Mouse (Mus musculus) small intestine, adult 2 months (tissue): ENCODE results near the gene Tctn3. TPM values are rescaled to one million over a fixed set of nuclear protein-coding genes. Genes with fewer than 3 reads are reported as not detected.
A peak's percentile ranks its signal among the peaks of the same experiment; 100 is the strongest.
"Not testable (repeated sequence)": the region's sequence is repeated elsewhere in the genome, so short reads cannot be mapped to it uniquely, and the experiment has no call there.

ENCODE experiments used
- H3K27ac ChIP-seq: fragments of 200-500 bp; 2 replicates; pipeline ENCODE4 v1.5.1; 2012; ENCODE audit warnings: low read depth, low read length, control low read depth, inconsistent platforms; ENCODE audit not compliant: insufficient read depth
- H3K27me3 ChIP-seq: fragments of 200-500 bp; 2 replicates; pipeline ENCODE4 v1.6.1; 2012; ENCODE audit warnings: mild to moderate bottlenecking, moderate library complexity, low read length, inconsistent platforms; ENCODE audit not compliant: control insufficient read depth, insufficient read depth
- H3K36me3 ChIP-seq: fragments of 200-500 bp; 2 replicates; pipeline ENCODE4 v1.6.1; 2012; ENCODE audit warnings: mild to moderate bottlenecking, low read length, control low read depth, inconsistent platforms; ENCODE audit not compliant: control insufficient read depth, insufficient read depth
- H3K4me1 ChIP-seq: fragments of 200-500 bp; 2 replicates; pipeline ENCODE4 v1.6.1; 2012; ENCODE audit warnings: low read length, inconsistent platforms, mixed read lengths; ENCODE audit not compliant: control insufficient read depth, insufficient read depth, insufficient read length
- H3K4me3 ChIP-seq: fragments of 200-500 bp; 2 replicates; pipeline ENCODE4 v1.5.1; 2012; ENCODE audit warnings: low read depth, mild to moderate bottlenecking, control low read depth, inconsistent platforms, low read length, moderate library complexity
- CTCF ChIP-seq: fragments of 200-500 bp; IDR thresholded peaks from 2 replicates; pipeline ENCODE4 v1.5.1; 2012; ENCODE audit warnings: low read depth, mild to moderate bottlenecking, control low read depth, inconsistent platforms, low read length, moderate library complexity, mixed read lengths; ENCODE audit not compliant: insufficient replicate concordance, insufficient read length; ENCODE audit errors: extremely low read depth
- POLR2A ChIP-seq: fragments of 200-500 bp; IDR thresholded peaks from 2 replicates; pipeline ENCODE4 v1.6.1; 2012; ENCODE audit warnings: low read depth, mild to moderate bottlenecking, control low read depth, inconsistent platforms, low read length, moderate library complexity
- WGBS: fragments of 180-500 bp; shearing (Covaris S2); methylation state at CpG from one replicate; pipeline ENCODE4 v1.1.7; 2018; 5-methylcytosine and 5-hydroxymethylcytosine counted together
- polyA plus RNA-seq: library from polyadenylated mRNA; depleted of rRNA; stranded (reverse); fragments of >200 nt; gene quantifications from 2 replicates; pipeline ENCODE4 v1.2.3, GENCODE M21; 2012

Tctn3 gene
- polyA plus RNA-seq, 1 experiment: 4.0 TPM

DNA sequence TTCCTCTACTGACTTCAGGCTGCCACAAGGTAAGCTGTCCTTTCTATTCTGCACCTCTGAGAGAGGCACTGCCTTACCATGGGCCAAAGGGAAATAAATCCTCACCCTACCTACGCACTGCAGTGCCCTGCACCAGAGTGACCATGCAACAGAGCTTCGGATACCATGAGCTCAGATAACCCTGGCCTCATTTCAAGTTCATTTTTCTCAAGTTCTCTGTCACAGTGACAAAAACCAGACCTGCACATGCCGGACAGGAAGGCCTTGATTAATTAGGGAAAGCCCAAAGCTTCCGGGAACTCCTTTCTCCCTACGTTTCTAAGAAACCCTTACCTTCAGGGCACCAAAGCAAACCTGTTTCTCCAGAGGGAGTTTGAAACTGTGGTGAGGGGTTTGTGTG, 30.4 kb downstream of the Tctn3 start:
- 54% methylated on average over 5 of the region's 5 CpGs for WGBS
- H3K4me1 ChIP-seq: peaks cover 36% of the 10 kb centered on the region; the same call in 1 of the 2 replicates
- H3K27ac ChIP-seq: peak overlapping the region; percentile 60; the same call in 1 of the 2 replicates
- TF ChIP-seq CTCF (no peak), POLR2A (no peak)
- no peaks in the 10 kb centered on the region for H3K27me3 ChIP-seq
- H3K4me3 ChIP-seq: no peak overlapping the region
- peaks cover 39% of the 10 kb centered on the region for H3K36me3 ChIP-seq

DNA sequence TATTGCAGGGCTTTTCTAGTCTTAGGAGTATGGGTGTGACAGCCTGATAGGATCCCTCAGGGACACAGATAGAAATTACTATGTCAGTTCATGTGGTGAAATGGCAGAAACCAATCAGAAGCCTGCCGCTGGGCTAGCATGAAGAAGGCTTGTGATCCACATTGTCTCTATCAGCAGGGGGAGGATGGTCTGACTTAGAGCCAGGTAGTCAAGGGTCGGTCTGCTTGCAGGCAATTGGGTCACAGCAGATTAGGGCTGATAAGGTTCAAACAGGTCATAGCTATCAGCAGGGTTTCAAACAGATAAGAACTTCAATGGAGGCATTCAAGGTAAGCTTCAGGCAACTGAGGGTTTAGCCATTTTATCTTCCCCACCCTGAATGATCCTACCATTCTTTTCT, 31.1 kb downstream of the Tctn3 start:
- TF ChIP-seq POLR2A (no peak), CTCF (no peak)
- Histone ChIP-seq H3K27ac (no peak overlapping the region), H3K4me1 (peaks cover 32% of the 10 kb centered on the region; the same call in 1 of the 2 replicates), H3K27me3 (no peaks in the 10 kb centered on the region), H3K4me3 (no peak overlapping the region), H3K36me3 (peaks cover 40% of the 10 kb centered on the region)
- 32% methylated on average over 2 of the region's 2 CpGs for WGBS

DNA sequence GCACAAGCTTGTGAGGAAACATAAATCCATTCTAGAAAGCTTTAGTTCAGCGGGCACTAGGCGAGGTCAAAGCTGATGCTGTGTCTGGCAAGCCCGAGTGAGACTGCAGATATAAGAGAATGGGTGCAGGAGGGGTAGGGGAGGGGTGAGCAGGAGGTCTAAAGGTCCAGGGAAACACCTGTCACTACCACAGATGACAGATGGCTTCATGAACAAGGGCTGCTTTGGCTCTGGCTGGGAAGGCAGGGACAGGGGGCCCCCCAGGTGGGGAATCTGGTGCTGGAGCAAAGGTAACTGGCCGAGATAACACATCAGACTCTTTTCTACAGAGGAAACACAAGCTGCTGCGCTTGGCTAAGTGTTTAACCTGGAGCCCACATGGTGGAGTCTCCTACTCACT, 36.6 kb downstream of the Tctn3 start:
- Histone ChIP-seq H3K4me1 (peaks cover 20% of the 10 kb centered on the region), H3K27ac (peak overlapping the region; percentile 52), H3K4me3 (no peak overlapping the region), H3K27me3 (no peaks in the 10 kb centered on the region), H3K36me3 (peaks cover 42% of the 10 kb centered on the region)
- 0 out of 2 replicates have a peak, but pooled peaks have one; percentile 8 for TF ChIP-seq POLR2A
- TF ChIP-seq CTCF: 0 out of 2 replicates have a peak, but pooled peaks have one; percentile 1
- WGBS: 28% methylated on average over 5 of the region's 5 CpGs

DNA sequence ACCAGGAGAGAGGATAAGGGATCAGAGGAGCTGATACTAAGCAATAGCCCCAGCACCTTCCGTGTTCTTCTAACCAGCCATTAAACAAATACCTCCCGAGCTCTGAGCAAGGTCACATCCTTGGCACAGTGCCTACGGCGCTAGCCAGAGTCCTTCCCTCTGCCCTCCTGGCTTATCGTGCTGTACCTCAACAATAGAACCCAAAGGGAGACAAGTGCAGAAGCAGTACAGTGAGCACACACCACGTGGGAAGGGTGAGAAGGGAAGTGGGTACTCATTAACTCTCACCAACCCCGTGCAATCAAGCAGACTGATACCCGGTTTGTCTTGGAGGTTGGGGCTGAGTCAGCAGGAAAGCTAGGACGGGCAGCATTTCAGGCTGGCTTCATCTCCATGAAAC, 41.3 kb downstream of the Tctn3 start:
- Histone ChIP-seq H3K4me3 (no peak overlapping the region), H3K27me3 (no peaks in the 10 kb centered on the region), H3K4me1 (peaks cover 15% of the 10 kb centered on the region), H3K27ac (peak overlapping the region; percentile 51; the same call in 1 of the 2 replicates), H3K36me3 (peaks cover 54% of the 10 kb centered on the region)
- TF ChIP-seq POLR2A (no peak), CTCF (no peak)
- WGBS: 35% methylated on average over 9 of the region's 9 CpGs

DNA sequence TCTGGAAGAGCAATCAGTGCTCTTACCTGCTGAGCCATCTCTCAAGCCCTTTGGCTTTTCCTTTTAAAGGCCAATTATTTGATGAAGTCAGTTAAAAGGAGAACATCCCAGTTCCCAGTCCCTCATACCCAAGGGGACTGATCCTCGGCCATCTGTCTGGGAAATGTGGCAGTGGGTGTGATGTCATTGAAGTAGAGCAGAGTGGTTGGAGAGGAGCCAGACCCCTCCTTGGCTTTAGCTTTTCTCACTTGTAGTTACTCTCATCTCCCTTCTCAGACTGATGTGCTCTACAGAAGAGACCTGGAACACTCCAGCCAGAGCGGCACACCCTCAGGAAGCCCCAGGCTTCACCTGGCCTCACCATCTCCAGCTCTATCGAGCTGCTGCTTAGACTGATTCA, 44.4 kb downstream of the Tctn3 start:
- TF ChIP-seq CTCF (no peak), POLR2A (no peak)
- Histone ChIP-seq H3K27ac (no peak overlapping the region), H3K27me3 (no peaks in the 10 kb centered on the region), H3K4me3 (no peak overlapping the region), H3K4me1 (peaks cover 5% of the 10 kb centered on the region; the same call in 1 of the 2 replicates), H3K36me3 (peaks cover 70% of the 10 kb centered on the region)
- 81% methylated on average over 3 of the region's 3 CpGs for WGBS

DNA sequence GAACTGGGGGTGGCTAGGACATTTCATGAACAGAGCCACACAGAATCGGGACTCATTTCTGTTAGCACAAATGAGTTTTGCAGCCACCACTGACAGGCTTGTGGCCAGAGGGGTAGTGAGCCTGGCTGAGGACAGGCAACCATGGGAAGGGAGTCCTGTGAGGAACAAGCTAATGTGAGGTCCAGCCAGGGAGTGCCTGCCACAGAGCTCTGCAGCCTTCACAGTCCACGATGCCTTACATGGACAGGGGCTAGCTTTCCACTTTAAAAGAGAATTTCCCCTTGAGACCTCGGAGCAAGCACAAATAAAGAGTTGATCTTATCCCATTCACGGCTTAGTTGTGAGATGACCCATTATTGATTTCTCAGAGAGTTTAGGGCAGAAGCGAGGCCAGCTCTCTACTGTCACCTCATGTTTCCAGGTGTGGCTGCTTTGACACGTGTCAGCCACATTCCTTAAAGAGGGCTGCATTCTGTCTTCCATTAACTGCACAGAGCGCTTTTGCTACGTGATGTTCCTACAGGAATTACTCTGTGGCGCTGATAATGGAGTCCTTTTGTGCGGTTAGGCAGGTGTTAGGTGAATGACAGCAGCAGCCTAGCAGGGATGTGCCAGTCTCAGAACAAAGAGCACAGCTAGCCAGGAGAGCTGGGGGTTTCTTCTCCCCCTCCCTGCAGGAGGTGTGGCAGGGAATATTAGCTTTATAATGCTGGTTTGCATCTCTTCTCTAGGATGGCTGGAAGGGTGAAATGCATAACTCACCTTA, 48.0 kb downstream of the Tctn3 start:
- Histone ChIP-seq H3K36me3 (peaks cover 65% of the 10 kb centered on the region), H3K27ac (no peak overlapping the region), H3K4me3 (no peak overlapping the region), H3K4me1 (no peaks in the 10 kb centered on the region), H3K27me3 (no peaks in the 10 kb centered on the region)
- TF ChIP-seq POLR2A: no peak
- TF ChIP-seq CTCF: no peak
- 81% methylated on average over 10 of the region's 10 CpGs for WGBS

DNA sequence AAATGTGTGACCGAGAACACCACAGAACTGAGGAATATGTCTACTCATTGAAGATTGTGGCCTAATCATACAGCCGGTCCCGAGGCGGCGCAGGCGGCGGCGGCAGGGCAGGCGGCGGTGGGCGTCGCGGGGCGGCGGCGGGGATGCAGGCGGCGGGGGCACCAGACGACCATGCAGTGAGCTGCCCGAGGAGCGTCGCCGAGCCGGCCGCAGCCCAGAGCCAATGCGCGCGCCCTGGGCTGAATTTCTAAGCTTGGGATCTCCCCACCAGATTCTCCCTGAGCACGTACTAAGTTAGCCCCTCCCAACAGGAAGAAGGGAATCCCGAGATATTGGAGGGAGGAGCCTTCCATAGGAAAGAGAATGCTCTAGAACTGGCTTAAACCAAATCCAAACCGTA, 50.5 kb downstream of the Tctn3 start:
- peaks cover 64% of the 10 kb centered on the region for H3K36me3 ChIP-seq
- not testable (repeated sequence) for H3K27ac ChIP-seq, H3K4me1 ChIP-seq, H3K27me3 ChIP-seq, H3K4me3 ChIP-seq
- WGBS: 88% methylated on average over 15 of the region's 31 CpGs

DNA sequence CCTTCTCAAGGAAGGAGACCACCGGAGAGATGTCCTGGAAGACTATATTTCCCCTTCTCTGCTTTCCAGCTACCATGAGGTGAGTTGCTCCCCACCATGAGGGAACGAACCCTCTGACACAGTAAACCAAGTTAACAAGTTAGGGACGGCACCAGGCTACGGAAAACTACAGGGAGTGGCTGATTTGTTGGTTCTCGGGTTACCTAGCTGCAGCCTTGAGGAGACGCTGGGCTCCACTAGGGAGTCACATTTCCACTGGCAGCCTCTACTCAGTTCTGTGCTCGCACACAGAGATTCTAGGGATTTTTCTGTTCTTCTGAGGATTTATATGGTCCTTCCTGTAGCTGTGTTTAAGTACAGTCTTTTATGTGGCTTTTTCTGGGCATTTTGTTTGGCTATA, 56.0 kb downstream of the Tctn3 start:
- TF ChIP-seq POLR2A (no peak), CTCF (no peak)
- no peak overlapping the region for H3K27ac ChIP-seq
- H3K36me3 ChIP-seq: peaks cover 59% of the 10 kb centered on the region
- H3K4me3 ChIP-seq: no peak overlapping the region
- 94% methylated on average over 7 of the region's 7 CpGs for WGBS
- H3K27me3 ChIP-seq: no peaks in the 10 kb centered on the region
- no peaks in the 10 kb centered on the region for H3K4me1 ChIP-seq
